Mouse (Mus musculus) midbrain, embryonic 14.5 days (tissue): Measurements from ENCODE around the gene Erich2. TPM values are rescaled to one million over a fixed set of nuclear protein-coding genes. Genes with fewer than 3 reads are reported as not detected.
"Not testable (repeated sequence)": the region's sequence is repeated elsewhere in the genome, so short reads cannot be mapped to it uniquely, and the experiment has no call there.

Experiments
- ATAC-seq: fragments of 200-750 bp; cut with Nextera tagmentation; 2 replicates; pipeline ENCODE4 v1.8.0; 2017; ENCODE audit warnings: moderate number of reproducible peaks, moderate library complexity; ENCODE audit not compliant: low FRiP score, low TSS enrichment
- DNase-seq: peaks from one replicate; pipeline ENCODE4 v3.0.0-alpha.2; 2015
- H3K27ac ChIP-seq: fragments of 300-500 bp; sonication (generic); replicated peaks from 2 replicates; pipeline ENCODE4 v1.5.1; 2014; ENCODE audit warnings: mild to moderate bottlenecking, low read depth, low read length, moderate library complexity
- H3K27me3 ChIP-seq: fragments of 300-500 bp; sonication (generic); 2 replicates; pipeline ENCODE4 v1.6.1; 2014; ENCODE audit warnings: low read length, control low read depth, mixed read lengths; ENCODE audit not compliant: control insufficient read depth, insufficient read depth
- H3K36me3 ChIP-seq: fragments of 300-500 bp; sonication (generic); 2 replicates; pipeline ENCODE4 v1.6.1; 2014; ENCODE audit warnings: low read length, control low read depth; ENCODE audit not compliant: control insufficient read depth, insufficient read depth
- H3K4me1 ChIP-seq: fragments of 300-500 bp; sonication (generic); 2 replicates; pipeline ENCODE4 v1.6.1; 2014; ENCODE audit warnings: mild to moderate bottlenecking, antibody characterized with exemption, low read length, control low read depth; ENCODE audit not compliant: control insufficient read depth, insufficient read depth
- H3K4me2 ChIP-seq: fragments of 300-500 bp; sonication (generic); 2 replicates; pipeline ENCODE4 v1.6.1; 2014; ENCODE audit warnings: mild to moderate bottlenecking, low read length, moderate library complexity
- H3K4me3 ChIP-seq: fragments of 300-500 bp; sonication (generic); replicated peaks from 2 replicates; pipeline ENCODE4 v1.5.1; 2014; ENCODE audit warnings: low read depth, low read length
- H3K9ac ChIP-seq: fragments of 300-500 bp; sonication (generic); replicated peaks from 2 replicates; pipeline ENCODE4 v1.6.1; 2014; ENCODE audit warnings: mild to moderate bottlenecking, low read length, moderate library complexity
- H3K9me3 ChIP-seq: fragments of 300-500 bp; sonication (generic); 2 replicates; pipeline ENCODE4 v1.6.1; 2016; ENCODE audit warnings: low read length, control low read depth, mixed read lengths; ENCODE audit not compliant: control insufficient read depth
- WGBS: fragments of 180-500 bp; shearing (Covaris S2); extraction: QIAGEN DNeasy Blood & Tissue Kit; methylation state at CpG from one replicate; pipeline ENCODE4 v1.1.7; 2014; 5-methylcytosine and 5-hydroxymethylcytosine counted together
- polyA plus RNA-seq: library from polyadenylated mRNA; unstranded; fragments of >200 nt; fragmentation: Nextera tagmentation; extraction: Ambion mirVana; gene quantifications from 2 replicates; pipeline ENCODE4 v1.2.1, GENCODE M21; 2014

Gene Erich2
- polyA plus RNA-seq, 1 experiment from 2014 or later, result 2.3 TPM

DNA sequence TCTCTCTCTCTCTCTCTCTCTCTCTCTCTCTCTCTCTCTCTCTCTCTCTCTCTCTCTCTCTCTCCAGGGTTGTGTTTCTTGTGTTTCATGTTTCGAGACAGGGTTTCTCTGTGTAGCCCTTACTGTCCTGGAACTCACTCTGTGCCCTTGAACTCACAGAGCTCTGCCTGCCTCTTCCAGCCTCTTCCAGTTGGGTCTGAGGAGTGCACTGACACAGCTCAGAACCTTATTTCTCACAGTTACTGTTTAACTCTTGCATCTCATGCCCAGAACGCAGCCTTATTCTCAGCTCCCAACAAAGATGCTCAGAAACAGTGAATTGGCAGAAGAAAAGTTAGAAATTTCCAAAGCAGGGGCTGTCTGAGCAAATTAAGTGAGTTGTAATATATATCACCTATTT, 2.2 kb upstream of the Erich2 start:
- H3K4me1 ChIP-seq, result peaks cover 7% of the 10 kb centered on the region
- H3K4me3 ChIP-seq, result no peak overlapping the region
- no peak overlapping the region for H3K4me2 ChIP-seq
- DNase-seq (no peak), ATAC-seq (no peak)
- no peaks in the 10 kb centered on the region for H3K27me3 ChIP-seq
- H3K27ac ChIP-seq, result no peak overlapping the region
- no peak overlapping the region for H3K9ac ChIP-seq
- H3K36me3 ChIP-seq, result no peaks in the 10 kb centered on the region
- 53% methylated on average over 2 of the region's 2 CpGs for WGBS
- H3K9me3 ChIP-seq, result no peaks in the 10 kb centered on the region

DNA sequence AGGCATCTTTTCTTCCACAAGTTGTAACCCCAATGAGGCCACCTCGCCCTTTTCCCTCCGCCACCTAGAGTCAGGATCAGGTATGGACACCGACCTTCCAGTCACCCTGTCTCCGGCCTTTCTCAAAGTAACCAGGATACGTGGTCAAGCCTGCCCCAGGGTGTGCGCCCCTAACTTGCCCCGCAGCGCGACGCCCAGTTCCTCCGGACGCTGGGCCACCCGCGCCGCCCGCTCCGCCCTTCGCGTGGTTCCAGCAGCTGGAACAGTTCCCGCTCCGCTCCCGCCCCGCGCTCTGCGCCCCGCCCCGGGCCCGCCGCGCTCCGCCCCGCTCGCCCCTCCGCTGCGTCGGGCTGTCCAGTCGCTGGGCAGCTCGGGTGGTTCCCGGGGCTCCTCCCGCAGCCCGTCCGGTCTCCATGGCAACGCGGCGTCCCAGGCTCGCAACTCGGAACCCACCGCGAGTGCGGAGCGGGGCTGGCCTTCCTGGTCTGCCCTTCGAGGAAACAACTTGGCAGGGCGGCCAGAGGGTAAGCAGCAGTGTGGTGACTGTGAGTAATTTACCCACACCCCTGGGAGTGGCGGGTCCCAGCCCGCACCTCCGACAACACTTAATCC, 508 bp downstream of the Erich2 start:
- H3K9ac ChIP-seq, result peak overlapping the region; percentile 50
- peak; percentile 90 for DNase-seq
- H3K9me3 ChIP-seq, result no peaks in the 10 kb centered on the region
- no peak overlapping the region for H3K27ac ChIP-seq
- no peaks in the 10 kb centered on the region for H3K27me3 ChIP-seq
- peak; percentile 94 for ATAC-seq
- no peaks in the 10 kb centered on the region for H3K36me3 ChIP-seq
- peak overlapping the region; percentile 92 for H3K4me2 ChIP-seq
- H3K4me3 ChIP-seq, result peak overlapping the region; percentile 51
- peaks cover 7% of the 10 kb centered on the region for H3K4me1 ChIP-seq
- under 1% methylated on average over 56 of the region's 56 CpGs for WGBS

DNA sequence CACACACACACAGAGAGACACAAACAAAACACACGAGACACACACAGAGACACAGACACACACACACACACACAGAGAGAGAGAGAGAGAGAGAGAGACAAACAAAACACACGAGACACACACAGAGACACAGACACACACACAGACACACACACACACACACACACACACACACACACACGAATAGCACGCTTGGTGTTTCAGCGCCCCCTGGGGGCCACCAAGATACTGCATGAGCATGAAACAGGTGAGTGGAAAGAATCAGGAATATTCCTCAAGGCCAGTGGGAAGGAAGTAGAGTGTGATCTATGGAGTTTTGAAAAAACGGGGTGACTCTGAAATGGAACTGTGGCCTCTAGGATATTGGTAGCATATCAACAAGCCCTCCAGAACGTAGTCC, 29.7 kb downstream of the Erich2 start:
- H3K9me3 ChIP-seq, H3K27ac ChIP-seq, H3K4me3 ChIP-seq, H3K4me2 ChIP-seq, H3K36me3 ChIP-seq, H3K27me3 ChIP-seq, H3K9ac ChIP-seq, ATAC-seq, H3K4me1 ChIP-seq: not testable (repeated sequence)
- 42% methylated on average over 7 of the region's 7 CpGs for WGBS
- peak; percentile 64 for DNase-seq

DNA sequence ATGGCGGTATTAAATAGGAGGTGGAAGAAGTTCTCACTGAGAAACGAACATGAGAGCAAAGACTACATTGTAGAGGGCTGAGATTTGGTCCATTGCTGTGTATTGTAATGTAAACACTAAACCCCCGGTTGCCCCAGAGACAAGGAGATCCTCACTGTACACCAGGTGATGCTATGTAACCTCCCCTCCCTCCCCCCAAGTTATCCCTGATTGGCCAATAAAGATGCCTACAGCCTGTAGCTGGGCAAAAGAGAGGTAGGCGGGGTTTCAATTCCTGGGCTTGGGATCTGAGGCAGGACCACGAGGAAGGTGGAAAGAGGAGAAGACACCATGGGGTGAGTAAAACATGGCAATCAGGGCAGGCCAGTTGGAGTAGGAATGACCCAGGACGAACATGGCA, 42.1 kb downstream of the Erich2 start:
- no peak for ATAC-seq
- no peaks in the 10 kb centered on the region for H3K9me3 ChIP-seq
- H3K4me3 ChIP-seq, result no peak overlapping the region
- no peaks in the 10 kb centered on the region for H3K27me3 ChIP-seq
- 70% methylated on average over 6 of the region's 6 CpGs for WGBS
- no peak overlapping the region for H3K27ac ChIP-seq
- no peaks in the 10 kb centered on the region for H3K4me1 ChIP-seq
- no peak overlapping the region for H3K4me2 ChIP-seq
- DNase-seq, result no peak
- H3K36me3 ChIP-seq, result no peaks in the 10 kb centered on the region
- no peak overlapping the region for H3K9ac ChIP-seq

DNA sequence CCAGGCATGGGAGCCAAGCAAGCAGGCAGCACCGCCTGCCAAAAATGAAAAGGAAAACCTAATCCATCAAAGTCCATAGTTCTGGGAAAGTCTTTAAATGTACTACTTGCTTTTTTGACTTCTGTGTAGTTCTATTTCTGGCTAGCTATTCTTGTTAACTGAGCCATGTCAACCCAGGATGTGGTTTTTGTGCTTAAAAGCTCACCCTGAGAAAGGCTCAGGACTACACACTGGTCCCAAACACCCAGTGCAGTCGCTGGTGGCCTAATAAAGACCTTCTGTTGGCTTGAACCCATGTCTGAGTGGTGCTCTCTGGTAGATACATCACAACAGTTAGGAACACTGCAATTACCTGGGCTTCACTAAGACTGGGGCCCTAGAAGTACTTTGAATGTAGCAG, 42.8 kb downstream of the Erich2 start:
- Histone ChIP-seq H3K4me3 (no peak overlapping the region), H3K4me1 (no peaks in the 10 kb centered on the region)
- WGBS, result 84% methylated on average over 2 of the region's 2 CpGs

DNA sequence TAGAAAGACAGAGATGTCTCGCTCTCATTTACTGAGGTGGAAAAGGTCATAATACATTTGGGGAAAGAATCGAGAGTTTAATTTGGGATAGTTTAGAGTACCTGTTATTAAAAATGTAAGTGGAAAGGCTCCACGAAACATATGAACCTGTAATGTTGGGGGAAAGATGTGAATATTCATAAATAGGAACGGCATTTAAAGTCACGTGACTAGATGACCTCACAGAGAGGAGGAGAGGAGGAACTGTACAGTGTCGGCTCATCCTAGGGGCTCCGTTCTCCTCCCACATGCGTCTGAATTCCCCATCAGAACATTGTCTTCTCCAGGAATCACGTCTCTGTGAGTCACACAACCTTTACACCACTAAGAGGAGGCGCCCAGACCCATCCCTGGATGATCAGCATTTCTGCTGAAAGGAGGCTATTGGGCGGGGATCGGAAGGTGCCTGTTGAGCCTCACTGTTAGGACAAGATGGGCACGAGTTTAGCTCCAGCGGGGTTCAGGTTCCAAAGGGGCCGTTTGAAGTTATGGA, 43.5 kb downstream of the Erich2 start:
- 85% methylated on average over 15 of the region's 15 CpGs for WGBS
- no peak overlapping the region for H3K4me2 ChIP-seq
- no peak overlapping the region for H3K9ac ChIP-seq
- H3K4me3 ChIP-seq, result no peak overlapping the region
- H3K27ac ChIP-seq, result no peak overlapping the region
- H3K9me3 ChIP-seq, result no peaks in the 10 kb centered on the region
- H3K36me3 ChIP-seq, result no peaks in the 10 kb centered on the region
- ATAC-seq (no peak), DNase-seq (no peak)
- H3K4me1 ChIP-seq, result no peaks in the 10 kb centered on the region
- H3K27me3 ChIP-seq, result no peaks in the 10 kb centered on the region

More for the DNA sequence above, 42.8 kb downstream of the Erich2 start:
- no peaks in the 10 kb centered on the region for H3K36me3 ChIP-seq
- DNase-seq (no peak), ATAC-seq (no peak)
- H3K27me3 ChIP-seq, result no peaks in the 10 kb centered on the region
- no peak overlapping the region for H3K9ac ChIP-seq
- no peak overlapping the region for H3K27ac ChIP-seq
- H3K4me2 ChIP-seq, result no peak overlapping the region
- no peaks in the 10 kb centered on the region for H3K9me3 ChIP-seq

DNA sequence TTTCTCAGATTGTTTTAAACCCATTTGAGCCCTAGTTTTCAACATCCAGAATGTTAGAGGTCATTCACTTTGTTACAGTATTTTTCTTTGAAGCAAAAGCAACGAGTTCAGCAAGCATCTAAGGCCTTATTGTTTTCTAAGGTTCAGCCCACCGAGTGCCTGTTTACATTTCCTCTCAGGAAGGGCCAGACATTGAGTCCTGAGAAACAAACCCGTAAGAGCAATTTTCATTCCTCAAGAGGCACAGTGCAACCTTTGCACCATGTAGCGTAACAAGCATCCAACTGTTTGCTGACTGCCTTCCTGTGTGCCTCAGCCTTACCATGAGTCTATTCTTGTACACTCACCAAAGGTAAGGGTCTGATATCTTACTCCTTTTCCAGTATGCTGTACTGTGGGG, 44.2 kb downstream of the Erich2 start, which contains the start of gene Gad1:
Gad1 (plus strand) TSS at position 301 of the 400 bp plus-strand sequence.
- no peak within 1 kb of the TSS for H3K9ac ChIP-seq
- WGBS, result 79% methylated on average over 4 of the region's 4 CpGs
- ATAC-seq (no peak), DNase-seq (no peak)
- no peak within 1 kb of the TSS for H3K27ac ChIP-seq
- H3K9me3 ChIP-seq, result no peaks in the 10 kb centered on the region
- H3K4me3 ChIP-seq, result no peak within 1 kb of the TSS
- H3K4me1 ChIP-seq, result no peaks in the 10 kb centered on the region
- H3K27me3 ChIP-seq, result no peaks in the 10 kb centered on the region
- H3K4me2 ChIP-seq, result no peak within 1 kb of the TSS
- H3K36me3 ChIP-seq, result no peaks in the 10 kb centered on the region

DNA sequence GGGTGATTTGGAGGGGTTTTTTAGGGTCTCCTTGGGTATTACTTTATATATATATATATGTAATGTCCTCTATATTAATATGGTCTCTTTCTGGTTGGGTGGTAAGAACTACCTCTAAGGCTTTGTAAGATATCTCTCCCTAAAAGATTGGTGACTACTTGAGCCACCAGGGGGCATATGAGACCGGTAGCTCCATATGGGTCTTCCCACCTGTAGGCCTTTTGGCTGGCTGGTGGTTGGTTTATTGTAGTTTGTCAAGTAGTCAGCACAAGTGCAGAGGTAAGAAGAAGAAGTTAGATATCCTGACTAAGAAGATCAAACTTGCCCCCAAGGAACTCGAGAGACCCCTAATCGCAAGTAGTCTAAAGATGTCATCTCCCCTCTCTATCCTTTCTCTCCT, 45.2 kb downstream of the Erich2 start:
- ATAC-seq, result no peak
- Histone ChIP-seq H3K4me2 (no peak overlapping the region), H3K27me3 (no peaks in the 10 kb centered on the region)

More for the DNA sequence above, 45.2 kb downstream of the Erich2 start:
- H3K36me3 ChIP-seq, result no peaks in the 10 kb centered on the region
- no peak for DNase-seq
- WGBS, result 83% methylated on average over 3 of the region's 3 CpGs
- H3K4me3 ChIP-seq, result no peak overlapping the region
- no peak overlapping the region for H3K27ac ChIP-seq
- no peak overlapping the region for H3K9ac ChIP-seq
- H3K4me1 ChIP-seq, result no peaks in the 10 kb centered on the region
- H3K9me3 ChIP-seq, result no peaks in the 10 kb centered on the region
